Mouse (Mus musculus): ENCODE results near the gene Haghl.
"Not testable (repeated sequence)": the region's sequence is repeated elsewhere in the genome, so short reads cannot be mapped to it uniquely, and the experiment has no call there.

The Haghl gene

GRCm38 (mm10) chr17:25818851-25819780 is 33.6 kb upstream of the Haghl start:
- no peak for DNase-seq

GRCm38 (mm10) chr17:25817662-25818061 is 32.2 kb upstream of the Haghl start:
- no peak for DNase-seq

- DNase-seq, result peak; percentile 63 to 73
Measured at GRCm38 (mm10) chr17:25813471-25813870, 28.0 kb upstream of the Haghl start.

- DNase-seq, result no peak
Measured at GRCm38 (mm10) chr17:25810890-25811289, 25.4 kb upstream of the Haghl start.

DNA sequence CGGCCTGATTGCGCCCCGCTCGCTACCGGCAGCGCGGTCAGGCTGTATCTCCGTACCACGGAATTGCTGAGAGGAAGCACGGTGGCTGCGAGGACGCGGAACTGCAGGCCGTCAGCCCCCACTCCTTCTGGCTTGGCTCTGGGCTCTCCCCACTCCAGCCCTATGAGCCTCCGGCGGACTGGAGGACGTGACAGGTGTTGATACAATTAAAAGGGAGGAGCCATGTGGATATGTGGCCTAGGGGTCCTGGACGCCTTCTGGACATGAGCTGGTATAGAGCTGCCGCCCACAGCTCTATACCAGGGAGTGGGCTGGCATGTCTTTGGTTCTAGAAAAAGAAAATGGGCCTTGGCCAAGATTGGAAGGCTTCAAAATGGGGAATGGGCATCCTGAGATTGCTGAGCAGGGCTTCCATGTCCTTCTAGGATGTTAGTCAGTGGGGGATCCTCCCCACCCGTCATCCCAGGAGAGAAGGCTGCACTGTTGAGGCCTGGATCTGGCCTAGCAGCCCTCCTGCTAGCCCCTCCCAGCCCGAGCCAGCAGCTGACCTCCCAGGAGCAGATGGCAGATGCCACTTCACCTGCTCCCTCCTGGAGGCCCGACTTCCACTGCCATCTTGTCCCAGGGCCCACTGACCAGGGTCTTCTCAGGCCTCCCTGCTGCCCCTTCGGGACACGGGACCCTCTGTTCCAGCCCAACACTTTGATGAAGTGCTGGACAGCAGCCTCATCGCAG is 24.3 kb upstream of the Haghl start:
- DNase-seq, result no peak

DNA sequence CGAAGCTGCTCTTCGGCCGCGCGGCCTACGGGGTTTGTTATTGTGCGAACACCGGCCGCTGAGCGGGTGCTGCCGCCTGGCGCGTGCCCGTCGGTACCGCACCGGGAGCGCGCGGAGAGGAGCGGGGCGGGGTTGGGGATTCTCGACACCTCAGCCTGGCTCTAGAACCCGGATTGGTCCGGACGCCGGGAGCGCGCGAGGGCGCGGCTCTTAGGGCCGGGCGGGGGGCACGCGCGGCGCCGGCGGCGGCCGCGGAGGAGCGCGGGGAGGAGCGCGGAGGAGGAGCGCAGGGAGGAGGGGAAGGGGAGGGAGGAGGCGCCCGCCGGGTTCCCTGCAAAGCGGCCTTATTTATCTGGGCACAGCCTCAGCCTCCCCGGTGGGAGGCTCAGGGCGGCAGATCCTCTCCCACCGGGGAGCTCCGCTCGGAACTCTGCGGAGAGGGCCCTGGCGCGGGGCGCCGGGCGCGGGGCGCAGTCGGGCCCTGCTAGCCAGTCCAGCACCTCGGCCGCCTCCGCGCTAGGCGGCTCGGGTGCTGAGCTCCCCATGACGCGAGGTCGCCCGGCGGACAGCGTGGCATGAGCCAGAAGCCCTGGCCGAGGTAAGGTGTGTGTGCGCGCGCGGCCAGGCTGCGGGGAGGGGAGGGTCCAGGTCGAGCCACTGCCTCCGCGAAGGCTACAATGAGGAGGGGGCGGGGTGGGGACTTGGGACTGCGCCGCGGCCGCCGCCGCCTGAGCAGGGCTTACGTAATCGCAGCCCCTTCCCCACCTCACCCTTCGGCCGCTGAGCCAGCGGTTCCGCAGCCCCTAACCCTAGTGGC is 23.5 kb upstream of the Haghl start, which contains the start of gene Fbxl16:
Fbxl16 (plus strand) TSS at position 297 of the 817 bp plus-strand sequence.
- peak; percentile 74 to 77 for DNase-seq

GRCm38 (mm10) chr17:25808028-25808427 is 22.6 kb upstream of the Haghl start:
- no peak for DNase-seq

- not testable (repeated sequence) for DNase-seq
Measured at GRCm38 (mm10) chr17:25807452-25807851, 22.0 kb upstream of the Haghl start.

DNA sequence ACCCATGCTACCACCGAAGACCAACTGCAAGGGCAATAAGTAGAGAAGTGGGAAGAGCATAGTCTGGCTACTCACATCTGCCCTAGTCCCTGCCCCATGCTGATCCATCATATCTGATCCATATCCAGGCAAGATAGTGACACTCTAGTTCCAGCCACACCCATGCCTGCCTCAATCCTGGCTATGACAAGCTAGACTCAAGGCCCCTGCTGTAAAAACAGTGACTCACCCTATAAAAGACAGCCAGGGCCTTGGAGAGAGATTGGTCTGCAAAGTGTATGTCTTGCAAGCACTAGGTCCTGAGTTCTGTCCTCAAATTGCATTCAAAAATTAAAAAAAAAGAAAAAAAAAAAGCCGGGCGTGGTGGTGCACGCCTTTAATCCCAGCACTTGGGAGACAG is 21.0 kb upstream of the Haghl start:
- DNase-seq, result no peak

DNA sequence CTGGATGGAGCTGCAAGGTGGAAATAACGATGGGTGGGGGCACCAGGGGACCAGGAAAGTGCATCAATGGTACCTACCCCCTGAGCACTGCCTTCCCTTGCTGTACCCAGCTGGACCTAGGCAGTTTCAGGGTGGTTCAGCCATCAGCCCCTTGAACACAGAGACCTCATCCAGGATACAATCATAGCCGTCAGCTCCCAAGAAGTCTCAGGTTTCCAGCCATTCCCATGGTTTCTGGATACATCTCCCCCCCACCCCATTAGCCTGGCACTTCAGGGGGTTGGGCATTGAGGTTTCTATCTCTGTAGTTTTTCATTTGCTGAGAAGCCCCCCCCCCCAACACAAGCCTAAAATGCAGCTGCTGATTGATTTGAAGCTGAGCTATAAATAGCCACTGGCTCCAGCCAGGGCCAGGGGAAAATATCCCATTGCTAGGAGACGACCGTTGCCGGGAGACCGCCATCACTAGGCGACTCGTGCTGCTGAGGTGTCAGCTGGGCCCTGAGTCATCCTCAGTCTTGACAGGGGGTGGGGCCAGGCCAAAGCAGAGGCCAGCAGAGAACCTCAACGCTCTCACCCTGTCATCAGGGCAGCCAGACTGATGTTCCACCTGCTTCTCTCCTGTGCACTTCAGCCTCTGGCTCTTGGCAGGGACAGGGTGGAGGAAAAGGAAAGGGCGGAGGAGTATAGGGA is 17.5 kb upstream of the Haghl start:
- no peak for DNase-seq

- DNase-seq, result peak; percentile 74 to 75
Measured at GRCm38 (mm10) chr17:25801029-25801428, 15.6 kb upstream of the Haghl start.

DNA sequence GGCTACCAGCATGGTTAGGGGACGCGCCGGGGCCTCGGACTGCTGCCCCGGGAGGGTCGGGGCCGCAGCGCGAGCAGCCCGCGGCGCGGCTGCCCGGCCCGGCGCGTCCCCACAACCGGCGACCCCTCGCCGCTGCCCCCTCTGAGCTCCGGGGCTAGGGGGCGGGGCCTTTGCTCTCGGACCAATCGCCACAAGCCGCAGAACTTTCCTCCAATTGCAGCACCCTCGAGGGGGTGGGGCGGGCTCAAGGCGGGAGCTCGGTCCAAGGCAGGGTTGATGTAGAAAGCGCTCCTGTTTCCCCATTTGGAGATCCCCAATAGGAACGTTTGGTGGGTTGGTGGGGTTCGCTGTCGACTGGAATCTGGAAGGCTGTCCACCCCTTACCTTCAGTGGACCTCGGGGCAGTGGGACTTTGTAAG is 11.5 kb upstream of the Haghl start, which contains the start of gene Metrn:
Metrn (minus strand) TSS at position 186 of the 419 bp plus-strand sequence.
- DNase-seq, result peak; percentile 88

DNA sequence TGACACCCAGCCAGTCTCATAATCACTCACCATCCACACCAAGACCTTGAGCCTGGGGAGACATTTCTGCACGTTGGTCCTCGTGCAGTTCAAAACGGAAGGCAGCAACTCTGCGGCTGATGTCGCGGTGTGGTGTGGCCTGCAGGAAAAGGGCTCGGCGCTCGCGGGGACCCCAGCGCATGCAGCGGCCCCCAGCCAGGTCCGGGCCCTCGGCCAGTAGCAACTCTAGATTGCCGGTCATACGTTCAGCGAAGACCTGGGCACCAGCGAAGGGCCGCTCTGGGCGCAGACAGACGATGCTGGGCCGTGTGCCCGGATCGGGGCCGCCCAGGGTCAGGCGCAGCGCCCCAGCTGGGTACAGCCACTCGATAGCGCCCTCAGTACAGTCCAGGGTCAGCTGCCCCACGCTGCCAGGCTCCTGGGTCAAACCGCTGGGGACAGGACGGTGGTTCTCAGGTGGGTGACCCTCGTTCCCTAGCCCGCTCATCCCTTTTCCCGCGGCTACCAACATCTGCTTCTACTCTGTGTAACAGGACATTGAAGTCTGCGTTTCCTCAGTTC is 10.8 kb upstream of the Haghl start:
- no peak for DNase-seq

DNA sequence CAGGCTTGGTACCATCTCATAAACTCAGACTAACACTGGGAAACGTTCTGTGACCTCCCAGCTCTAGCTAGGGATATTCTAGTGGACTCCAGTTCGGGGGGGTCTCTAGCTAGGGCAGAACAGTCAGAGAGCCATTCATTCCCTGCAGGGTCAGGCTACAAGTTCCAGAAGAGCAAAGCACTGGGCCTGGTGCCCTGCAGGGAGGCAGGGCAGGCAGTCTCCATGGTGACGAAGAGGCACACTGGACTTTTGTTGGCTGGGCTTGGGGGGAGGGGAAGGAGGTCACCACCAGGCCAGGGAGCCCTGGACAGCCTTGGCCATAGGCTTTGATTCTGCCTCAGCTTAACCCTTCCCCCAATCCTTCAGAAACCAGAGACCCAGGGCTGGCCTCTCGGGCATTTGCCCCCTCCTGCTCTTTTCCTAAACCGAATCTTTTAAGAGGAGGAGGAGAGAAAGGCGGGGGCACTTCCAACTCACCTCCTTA is 10.2 kb upstream of the Haghl start, which contains the start of gene AC134908.4:
AC134908.4 (minus strand) TSS at position 51 of the 484 bp plus-strand sequence.
- DNase-seq, result peak in 1 of 2 experiments; percentile 39

DNA sequence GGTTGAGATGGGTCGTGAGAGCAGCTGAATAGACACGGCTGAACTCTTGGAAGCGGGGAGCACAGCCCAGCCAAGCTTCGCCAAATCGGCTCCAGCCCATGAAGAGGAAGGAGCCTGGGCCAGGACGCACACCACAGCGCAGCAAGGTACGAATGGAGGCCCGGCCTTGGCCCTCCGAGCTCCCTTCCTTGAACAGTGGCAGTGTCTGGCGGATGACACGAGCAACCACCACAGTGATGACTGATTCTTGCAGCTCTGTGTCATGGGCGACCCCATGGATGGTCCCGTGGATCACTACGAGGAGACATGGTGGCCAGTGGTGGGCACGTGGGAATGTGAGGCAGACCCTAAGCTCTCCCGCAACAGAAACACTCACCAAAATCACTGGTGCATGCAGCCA is 9.5 kb upstream of the Haghl start:
- no peak for DNase-seq

- DNase-seq, result no peak
Measured at GRCm38 (mm10) chr17:25794197-25794596, 8.7 kb upstream of the Haghl start.

- DNase-seq, result peak; percentile 74 to 80
Measured at GRCm38 (mm10) chr17:25792615-25793014, 7.1 kb upstream of the Haghl start, which contains the start of gene Fam173a. TSS of gene Fam173a (minus strand) at chr17:25792901.

GRCm38 (mm10) chr17:25791843-25792527 is 6.5 kb upstream of the Haghl start:
- peak; percentile 81 to 83 for DNase-seq

- no peak for DNase-seq
Measured at GRCm38 (mm10) chr17:25791320-25791842, 5.9 kb upstream of the Haghl start.

DNA sequence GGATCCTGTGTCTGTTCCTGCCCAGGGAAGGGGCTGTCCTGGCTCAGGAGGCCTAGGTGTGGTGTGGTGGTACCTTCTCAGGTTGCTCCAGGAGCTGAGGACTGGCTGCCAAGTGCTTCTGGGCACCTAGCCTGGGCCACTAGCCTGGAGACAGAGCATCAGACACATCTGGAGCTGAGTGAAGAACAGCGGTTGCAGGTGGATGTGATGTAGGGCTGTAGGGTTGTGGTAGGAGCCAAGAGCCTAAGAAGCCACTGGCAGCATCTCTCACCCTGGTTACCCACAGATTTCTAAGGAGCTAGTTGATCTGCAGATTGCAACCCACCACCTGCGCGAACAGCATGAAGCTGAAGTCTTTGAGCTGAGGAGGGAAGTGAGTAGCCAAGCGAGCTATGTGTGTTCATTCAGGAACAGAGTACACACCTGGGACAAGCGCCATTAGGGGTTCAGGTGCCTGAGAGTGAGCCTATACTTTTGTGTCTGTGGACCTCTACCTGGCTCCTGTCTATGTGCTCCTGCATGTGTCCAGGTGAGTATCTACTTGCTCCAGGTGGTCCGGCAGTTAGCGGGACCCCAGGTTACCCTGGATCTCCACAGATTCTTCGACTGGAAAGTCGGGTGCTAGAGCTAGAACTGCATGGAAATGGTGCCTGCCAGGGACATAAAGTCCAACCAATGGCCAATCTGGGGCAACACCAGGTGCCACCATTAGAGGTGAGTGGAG is 1.5 kb upstream of the Haghl start:
- DNase-seq, result no peak
